Mouse (Mus musculus) limb, embryonic 10.5 days (tissue): ENCODE results near the gene Pde6b. TPM values are rescaled to one million over a fixed set of nuclear protein-coding genes. Genes with fewer than 3 reads are reported as not detected.
A peak's percentile ranks its signal among the peaks of the same experiment; 100 is the strongest.

ENCODE experiments used
- DNase-seq: peaks from one replicate; pipeline ENCODE4 v3.0.0-alpha.2; 2017; ENCODE audit warnings: low spot score
- H3K27ac ChIP-seq: fragments of 300-500 bp; sonication (generic); 2 replicates; pipeline ENCODE4 v1.5.1; 2016; ENCODE audit warnings: mild to moderate bottlenecking
- H3K27me3 ChIP-seq: fragments of 300-500 bp; sonication (generic); 2 replicates; pipeline ENCODE4 v1.6.1; 2016; ENCODE audit warnings: low read depth, mild to moderate bottlenecking; ENCODE audit not compliant: poor library complexity, severe bottlenecking
- H3K36me3 ChIP-seq: fragments of 300-500 bp; sonication (generic); 2 replicates; pipeline ENCODE4 v1.6.1; 2016; ENCODE audit warnings: mild to moderate bottlenecking, moderate library complexity
- H3K4me1 ChIP-seq: fragments of 300-500 bp; sonication (generic); 2 replicates; pipeline ENCODE4 v1.6.1; 2016
- H3K4me3 ChIP-seq: fragments of 300-500 bp; sonication (generic); 2 replicates; pipeline ENCODE4 v1.5.1; 2016; ENCODE audit warnings: mild to moderate bottlenecking, moderate library complexity
- H3K9me3 ChIP-seq: fragments of 300-500 bp; sonication (generic); replicated peaks from 2 replicates; pipeline ENCODE4 v1.6.1; 2016; ENCODE audit warnings: mild to moderate bottlenecking
- WGBS: fragments of 180-500 bp; shearing (Covaris S2); methylation state at CpG from one replicate; pipeline ENCODE4 v1.1.7; 2016; 5-methylcytosine and 5-hydroxymethylcytosine counted together
- polyA plus RNA-seq: library from polyadenylated mRNA; unstranded; fragments of >200 nt; fragmentation: Nextera tagmentation; extraction: Ambion mirVana; gene quantifications from 2 replicates; pipeline ENCODE4 v1.2.1, GENCODE M21; 2016

The Pde6b gene
- polyA plus RNA-seq, 1 experiment from 2014 or later = 0.11 TPM

DNA sequence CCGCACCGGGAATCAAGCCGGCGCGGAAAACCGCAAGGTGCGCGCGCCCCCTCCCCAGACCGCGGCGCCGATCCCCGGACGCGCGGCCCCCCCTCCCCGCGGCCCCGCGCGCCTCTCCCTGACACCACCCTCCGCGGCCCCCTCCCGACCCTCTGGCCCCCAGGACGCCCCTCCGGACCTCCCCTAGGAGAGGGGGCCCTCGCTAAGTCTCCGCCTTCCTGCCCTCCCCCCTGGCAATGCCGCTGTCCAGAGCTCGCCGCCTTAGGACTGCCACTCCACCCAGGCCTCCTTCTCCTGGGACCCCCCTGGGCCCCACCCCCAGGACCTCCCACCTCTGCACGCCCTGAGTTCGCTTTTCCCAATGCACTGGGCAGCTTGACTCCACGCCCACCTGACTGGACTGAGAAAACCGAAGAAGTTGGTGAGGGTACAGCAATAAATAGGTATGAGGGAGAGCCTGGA, 20.3 kb upstream of the Pde6b start, which contains the start of gene Gm42517:
Gene Gm42517 (minus strand): TSS at position 52 of the 462 bp plus-strand sequence.
- DNase-seq = peak; percentile 50
- peaks cover 29% of the 10 kb centered on the region for H3K4me1 ChIP-seq
- under 1% methylated on average over 15 of the region's 36 CpGs for WGBS
- no peaks in the 10 kb centered on the region for H3K9me3 ChIP-seq
- H3K27ac ChIP-seq = no peak within 1 kb of the TSS
- H3K36me3 ChIP-seq = no peaks in the 10 kb centered on the region
- peaks cover 100% of the 10 kb centered on the region for H3K27me3 ChIP-seq
- H3K4me3 ChIP-seq = peak within 1 kb of the TSS; percentile 53

- Histone ChIP-seq H3K36me3 (no peaks in the 10 kb centered on the region), H3K27me3 (peaks cover 100% of the 10 kb centered on the region), H3K4me1 (peaks cover 29% of the 10 kb centered on the region), H3K9me3 (no peaks in the 10 kb centered on the region), H3K4me3 (peak overlapping the region; percentile 53), H3K27ac (no peak overlapping the region)
- WGBS = 5% methylated on average over 6 of the region's 6 CpGs
- DNase-seq = no peak
These were observed 19.7 kb upstream of the Pde6b start for GRCm38 (mm10) chr5:108368446-108368845.

DNA sequence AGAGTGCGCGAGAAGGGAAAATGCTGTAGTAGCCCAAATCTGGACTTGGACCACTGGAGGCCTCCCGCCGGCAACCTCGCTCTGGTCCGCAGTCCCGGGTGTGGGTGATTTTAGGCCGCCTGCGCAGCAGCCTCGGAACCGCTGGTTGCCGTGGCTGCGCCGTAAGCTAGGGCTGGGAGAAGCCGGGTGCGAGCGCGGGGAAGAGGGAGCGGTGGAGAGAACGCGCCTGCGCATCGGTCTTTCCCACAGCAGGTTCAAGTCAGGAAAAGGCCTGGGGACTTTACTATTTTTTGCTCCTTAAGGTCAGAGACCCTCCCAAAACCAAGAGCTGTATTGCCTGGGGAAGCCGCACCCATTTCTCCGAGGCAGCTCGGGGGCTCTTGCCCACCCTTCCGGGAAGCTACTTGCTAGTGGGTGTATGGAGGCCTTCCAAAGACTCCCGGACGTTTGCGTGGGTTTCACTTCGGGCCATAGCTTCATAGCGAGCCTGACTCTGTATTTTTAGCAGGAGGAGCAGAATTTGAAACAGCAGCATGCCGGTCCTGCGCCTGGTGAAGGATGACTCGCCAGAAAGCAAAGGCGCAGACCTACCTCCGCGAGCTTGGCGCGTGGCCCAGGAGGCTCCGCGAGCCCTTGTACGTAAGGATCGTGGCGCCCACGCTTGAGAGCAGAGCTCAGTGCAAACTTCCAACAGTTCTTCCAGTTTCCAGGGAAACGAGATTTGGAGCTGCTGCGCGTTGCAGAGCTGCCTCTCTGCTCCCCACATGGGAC, 19.2 kb upstream of the Pde6b start:
- Histone ChIP-seq H3K27me3 (peaks cover 99% of the 10 kb centered on the region), H3K27ac (no peak overlapping the region), H3K4me3 (peak overlapping the region; percentile 53), H3K9me3 (no peaks in the 10 kb centered on the region), H3K36me3 (no peaks in the 10 kb centered on the region), H3K4me1 (peaks cover 29% of the 10 kb centered on the region)
- DNase-seq = peak; percentile 53
- WGBS = under 1% methylated on average over 48 of the region's 49 CpGs

DNA sequence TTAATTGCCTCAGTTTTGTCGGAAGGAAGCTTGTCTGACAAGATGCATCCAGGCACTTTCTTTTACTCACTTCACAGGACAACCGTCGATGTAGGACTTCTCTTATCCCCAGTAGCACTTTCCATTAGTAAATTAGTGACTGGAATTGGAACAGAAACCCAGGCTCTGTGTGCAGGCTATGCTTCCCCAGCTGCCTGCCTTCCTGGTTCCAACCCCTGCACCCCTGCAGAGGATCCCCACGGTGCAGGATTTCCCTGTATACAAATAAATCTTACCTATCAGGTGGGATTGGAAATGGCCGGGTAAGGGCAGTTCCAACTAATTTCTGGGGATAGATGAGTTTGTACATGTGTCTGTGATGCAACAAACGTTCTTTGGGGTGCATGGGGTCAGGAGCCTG, 18.2 kb upstream of the Pde6b start:
- Histone ChIP-seq H3K27ac (no peak overlapping the region), H3K4me1 (peaks cover 29% of the 10 kb centered on the region), H3K4me3 (no peak overlapping the region), H3K9me3 (no peaks in the 10 kb centered on the region), H3K36me3 (no peaks in the 10 kb centered on the region), H3K27me3 (peaks cover 94% of the 10 kb centered on the region)
- 6% methylated on average over 6 of the region's 6 CpGs for WGBS
- DNase-seq = no peak

- peaks cover 64% of the 10 kb centered on the region for H3K27me3 ChIP-seq
These were observed 14.1 kb upstream of the Pde6b start for GRCm38 (mm10) chr5:108374079-108374478.

DNA sequence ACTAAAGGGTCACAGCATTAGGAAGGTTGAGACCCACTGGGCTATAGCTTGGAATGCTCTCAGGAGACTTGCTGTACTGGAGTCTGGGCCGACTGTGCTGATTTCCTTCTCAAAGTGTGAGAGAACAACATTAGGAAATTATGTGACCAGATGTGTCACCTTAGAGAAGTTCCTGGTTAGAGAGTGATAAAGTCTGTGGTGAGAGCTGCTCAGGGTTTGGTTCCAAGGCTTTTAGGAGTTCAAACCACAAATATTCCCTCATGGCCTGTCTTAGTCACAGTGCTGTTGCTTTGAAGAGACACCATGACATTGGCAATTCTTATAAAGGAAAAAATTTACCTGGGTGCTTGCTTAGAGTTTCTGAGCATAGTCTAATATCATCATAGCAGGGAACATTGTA, 12.1 kb upstream of the Pde6b start:
- no peaks in the 10 kb centered on the region for H3K4me1 ChIP-seq
- H3K4me3 ChIP-seq = no peak overlapping the region
- H3K36me3 ChIP-seq = no peaks in the 10 kb centered on the region
- 57% methylated on average over 1 of the region's 1 CpGs for WGBS
- no peak overlapping the region for H3K27ac ChIP-seq
- no peak for DNase-seq
- no peaks in the 10 kb centered on the region for H3K9me3 ChIP-seq
- peaks cover 44% of the 10 kb centered on the region for H3K27me3 ChIP-seq

More at GRCm38 (mm10) chr5:108374079-108374478, 14.1 kb upstream of the Pde6b start:
- H3K9me3 ChIP-seq = no peaks in the 10 kb centered on the region
- DNase-seq = no peak
- no peak overlapping the region for H3K4me3 ChIP-seq
- WGBS = 81% methylated on average over 5 of the region's 5 CpGs
- H3K27ac ChIP-seq = no peak overlapping the region
- peaks cover 3% of the 10 kb centered on the region for H3K4me1 ChIP-seq
- no peaks in the 10 kb centered on the region for H3K36me3 ChIP-seq

DNA sequence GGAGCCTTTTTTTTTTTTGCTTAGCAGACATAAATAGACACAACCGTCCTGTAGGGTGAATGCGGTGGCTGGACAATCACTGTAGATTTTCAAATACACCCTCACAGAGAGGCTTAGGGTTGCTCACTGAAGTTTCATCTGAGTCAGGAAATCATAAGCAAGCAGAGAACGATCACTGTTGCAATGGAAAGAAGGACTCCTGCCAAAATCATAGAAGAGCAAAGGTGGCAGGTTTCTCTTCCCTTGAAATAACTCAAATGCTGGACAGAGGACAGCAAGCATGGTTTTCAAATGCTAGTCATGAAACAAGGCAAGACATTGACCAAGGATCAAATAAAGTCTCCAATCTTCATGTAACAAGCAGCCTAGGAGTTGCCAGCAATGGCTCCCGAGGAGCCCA, 9.8 kb upstream of the Pde6b start:
- Histone ChIP-seq H3K27me3 (peaks cover 22% of the 10 kb centered on the region), H3K36me3 (no peaks in the 10 kb centered on the region), H3K27ac (no peak overlapping the region), H3K4me1 (no peaks in the 10 kb centered on the region), H3K4me3 (no peak overlapping the region), H3K9me3 (no peaks in the 10 kb centered on the region)
- DNase-seq = no peak
- WGBS = 89% methylated on average over 4 of the region's 4 CpGs

- Histone ChIP-seq H3K27me3 (no peaks in the 10 kb centered on the region), H3K9me3 (no peaks in the 10 kb centered on the region), H3K4me1 (no peaks in the 10 kb centered on the region), H3K4me3 (no peak overlapping the region), H3K27ac (no peak overlapping the region), H3K36me3 (no peaks in the 10 kb centered on the region)
- no peak for DNase-seq
- whole genome bisulfite sequencing = 86% methylated on average over 2 of the region's 2 CpGs
These were observed 2.6 kb upstream of the Pde6b start for GRCm38 (mm10) chr5:108385632-108386031.

GRCm38 (mm10) chr5:108386449-108386848, 1.7 kb upstream of the Pde6b start:
- H3K4me1 ChIP-seq = no peaks in the 10 kb centered on the region
- H3K27me3 ChIP-seq = no peaks in the 10 kb centered on the region
- no peak for DNase-seq
- no peaks in the 10 kb centered on the region for H3K36me3 ChIP-seq
- no peak overlapping the region for H3K4me3 ChIP-seq
- no peaks in the 10 kb centered on the region for H3K9me3 ChIP-seq
- no peak overlapping the region for H3K27ac ChIP-seq
- WGBS = 76% methylated on average over 4 of the region's 4 CpGs

- 78% methylated on average over 3 of the region's 3 CpGs for WGBS
- H3K9me3 ChIP-seq = no peaks in the 10 kb centered on the region
These were observed 1.6 kb downstream of the Pde6b start for GRCm38 (mm10) chr5:108389744-108390143.

GRCm38 (mm10) chr5:108403453-108403852, 15.3 kb downstream of the Pde6b start:
- H3K36me3 ChIP-seq = no peaks in the 10 kb centered on the region
- DNase-seq = no peak
- no peak overlapping the region for H3K27ac ChIP-seq
- H3K4me1 ChIP-seq = no peaks in the 10 kb centered on the region
- H3K4me3 ChIP-seq = no peak overlapping the region
- no peaks in the 10 kb centered on the region for H3K9me3 ChIP-seq
- WGBS = 75% methylated on average over 4 of the region's 4 CpGs
- H3K27me3 ChIP-seq = no peaks in the 10 kb centered on the region

More at GRCm38 (mm10) chr5:108389744-108390143, 1.6 kb downstream of the Pde6b start:
- Histone ChIP-seq H3K36me3 (no peaks in the 10 kb centered on the region), H3K27ac (no peak overlapping the region), H3K4me1 (no peaks in the 10 kb centered on the region), H3K27me3 (no peaks in the 10 kb centered on the region), H3K4me3 (no peak overlapping the region)
- DNase-seq = no peak

DNA sequence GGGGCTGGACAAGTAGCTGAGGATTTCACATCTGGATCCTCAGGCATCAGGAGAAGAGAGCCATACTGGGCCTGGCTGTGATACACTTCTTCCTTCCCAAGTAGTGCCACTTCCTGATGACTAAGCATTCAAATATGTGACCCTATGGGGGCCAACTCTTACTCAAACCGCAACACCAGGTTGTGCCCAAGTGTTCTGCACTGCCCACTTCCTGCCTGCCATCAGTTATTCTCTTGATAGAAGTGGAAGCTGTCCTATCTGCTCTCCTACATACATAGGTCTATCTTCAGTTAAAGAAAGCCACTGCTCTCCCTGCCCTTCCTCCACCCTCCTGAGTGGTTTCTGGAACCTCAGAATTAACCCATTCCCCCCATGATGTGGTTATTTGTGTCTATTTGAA, 17.3 kb downstream of the Pde6b start:
- 85% methylated on average over 1 of the region's 1 CpGs for WGBS
- no peaks in the 10 kb centered on the region for H3K4me1 ChIP-seq
- no peak for DNase-seq

GRCm38 (mm10) chr5:108406977-108407376, 18.8 kb downstream of the Pde6b start:
- H3K9me3 ChIP-seq = no peaks in the 10 kb centered on the region
- WGBS = 66% methylated on average over 2 of the region's 2 CpGs
- H3K4me3 ChIP-seq = no peak overlapping the region
- no peak for DNase-seq
- H3K27me3 ChIP-seq = no peaks in the 10 kb centered on the region
- H3K36me3 ChIP-seq = no peaks in the 10 kb centered on the region
- no peaks in the 10 kb centered on the region for H3K4me1 ChIP-seq
- H3K27ac ChIP-seq = no peak overlapping the region

More for the DNA sequence above, 17.3 kb downstream of the Pde6b start:
- Histone ChIP-seq H3K27ac (no peak overlapping the region), H3K9me3 (no peaks in the 10 kb centered on the region), H3K4me3 (no peak overlapping the region), H3K27me3 (no peaks in the 10 kb centered on the region), H3K36me3 (no peaks in the 10 kb centered on the region)
